ENCODE assay signal across 11 mouse cellular contexts in genomic region chr2:127338416-127338815, GRCm38 (mm10). TPM values are rescaled to one million over a fixed set of nuclear protein-coding genes. Genes with fewer than 3 reads are reported as not detected.
A peak's percentile ranks its signal among the peaks of the same experiment; 100 is the strongest.
DNase-seq lines count a peak whose midpoint lies in the region; ATAC-seq and TF ChIP-seq lines count a peak whose summit lies in the region.
"Had no signal": no experiment of that assay in that cellular context is flagged by ENCODE, and none has a peak within 500 bp of the region (broad histone marks: within the 10 kb centered on the region; RNA-seq: fewer than 3 reads in every experiment).

Gene Astl, plus strand, starts transcription at chr2:127338639.

- DNase-seq in intestine, embryonic 14.5 days (ENCODE audit: low spot score), result no peak
- DNase-seq in layer of hippocampus, postnatal 14 days (ENCODE audit: low spot score in 2 of 2), result no peak
- no peak for DNase-seq in ovary, postnatal 36 days (ENCODE audit: low spot score)
- DNase-seq in frontal cortex, postnatal 14 days (ENCODE audit: low spot score in 2 of 2), result no peak
- DNase-seq: gastrocnemius, postnatal 36 days; midbrain, embryonic 14.5 days; right cerebral cortex, adult 18-20 months had no signal

- TF ChIP-seq CTCF in C2C12 (IDR thresholded peaks at IDR 0.05; ENCODE audit: control insufficient read depth, insufficient read depth, insufficient read length), result no peak
- TF ChIP-seq CTCF in bone marrow, adult 2 months (IDR thresholded peaks at IDR 0.05; ENCODE audit: control insufficient read depth, insufficient read depth, low read length), result no peak

- H3K79me2 ChIP-seq in C2C12 (ENCODE audit: control insufficient read depth, insufficient read depth), result peaks cover 23% of the 10 kb centered on the region

- no peak within 1 kb of the TSS for H3K27ac ChIP-seq in intestine, embryonic 14.5 days (ENCODE audit: low read depth)
- H3K27ac ChIP-seq in intestine, embryonic 16.5 days (ENCODE audit: low read length), result no peak within 1 kb of the TSS
- peak within 1 kb of the TSS; percentile 97 for H3K27ac ChIP-seq in bone marrow, adult 2 months (ENCODE audit: control insufficient read depth, insufficient read depth, low read depth, low read length, poor library complexity)
- H3K27ac ChIP-seq in liver, embryonic 12.5 days, result no peak within 1 kb of the TSS

- 86% methylated on average over 4 of the region's 4 CpGs for WGBS in intestine, embryonic 14.5 days
- 78% methylated on average over 4 of the region's 4 CpGs for WGBS in intestine, embryonic 16.5 days
- WGBS in bone marrow, adult 2 months, result 23% methylated on average over 4 of the region's 4 CpGs
- 61% methylated on average over 4 of the region's 4 CpGs for WGBS in liver, embryonic 12.5 days (ENCODE audit: insufficient replicate concordance)

- ATAC-seq in intestine, embryonic 14.5 days (replicated peaks; ENCODE audit: low FRiP score, low TSS enrichment, low read depth), result no peak
- ATAC-seq in intestine, embryonic 16.5 days, result no peak
- no peak for ATAC-seq in liver, embryonic 12.5 days

- H3K9me3 ChIP-seq in intestine, embryonic 14.5 days (ENCODE audit: control insufficient read depth, low read length), result no peaks in the 10 kb centered on the region
- H3K9me3 ChIP-seq in intestine, embryonic 16.5 days (ENCODE audit: control insufficient read depth, low read length), result no peaks in the 10 kb centered on the region
- no peaks in the 10 kb centered on the region for H3K9me3 ChIP-seq in liver, embryonic 12.5 days (replicated peaks)

- no peaks in the 10 kb centered on the region for H3K36me3 ChIP-seq in intestine, embryonic 14.5 days (ENCODE audit: control insufficient read depth, insufficient read depth, low read length)
- H3K36me3 ChIP-seq in intestine, embryonic 16.5 days (ENCODE audit: control insufficient read depth, insufficient read depth, low read length), result no peaks in the 10 kb centered on the region
- peaks cover 16% of the 10 kb centered on the region for H3K36me3 ChIP-seq in C2C12 (ENCODE audit: control insufficient read depth, insufficient read depth)
- H3K36me3 ChIP-seq in liver, embryonic 12.5 days, result no peaks in the 10 kb centered on the region

- no peak for TF ChIP-seq POLR2A in bone marrow, adult 2 months (IDR thresholded peaks at IDR 0.05; ENCODE audit: borderline replicate concordance, control insufficient read depth, low read depth, low read length)

- H3K4me3 ChIP-seq in intestine, embryonic 14.5 days (ENCODE audit: low read depth, low read length), result 0 out of 2 replicates have a peak within 1 kb of the TSS, but pooled peaks have one; percentile 43
- no peak within 1 kb of the TSS; the same call in 1 of the 2 replicates for H3K4me3 ChIP-seq in intestine, embryonic 16.5 days (ENCODE audit: low read length)
- peak within 1 kb of the TSS; percentile 72 for H3K4me3 ChIP-seq in C2C12 (ENCODE audit: insufficient read depth, poor library complexity, severe bottlenecking)
- peak within 1 kb of the TSS; percentile 78 for H3K4me3 ChIP-seq in bone marrow, adult 2 months (replicated peaks; ENCODE audit: control insufficient read depth, low read depth, low read length)
- peak within 1 kb of the TSS; percentile 63 for H3K4me3 ChIP-seq in liver, embryonic 12.5 days

- 0 out of 2 replicates have a peak, but pooled peaks cover 6% of the 10 kb centered on the region for H3K4me1 ChIP-seq in intestine, embryonic 14.5 days (replicated peaks; ENCODE audit: control insufficient read depth, insufficient read depth, low read length)
- H3K4me1 ChIP-seq in intestine, embryonic 16.5 days (ENCODE audit: control insufficient read depth, insufficient read depth, low read length), result peaks cover 7% of the 10 kb centered on the region; the same call in 1 of the 2 replicates
- peaks cover 1% of the 10 kb centered on the region; the same call in 1 of the 2 replicates for H3K4me1 ChIP-seq in bone marrow, adult 2 months (ENCODE audit: control insufficient read depth, insufficient read depth, low read length)
- peaks cover 55% of the 10 kb centered on the region for H3K4me1 ChIP-seq in liver, embryonic 12.5 days

- H3ac ChIP-seq in C2C12 (ENCODE audit: control insufficient read depth, insufficient read length, low read depth), result peak within 1 kb of the TSS; percentile 51

- no peak within 1 kb of the TSS for H3K9ac ChIP-seq in intestine, embryonic 14.5 days (ENCODE audit: low read length)
- H3K9ac ChIP-seq in intestine, embryonic 16.5 days (ENCODE audit: low read depth, low read length), result no peak within 1 kb of the TSS
- H3K9ac ChIP-seq in liver, embryonic 12.5 days, result no peak within 1 kb of the TSS

- H3K79me3 ChIP-seq in C2C12 (ENCODE audit: low read depth), result peaks cover 10% of the 10 kb centered on the region

- H3K4me2 ChIP-seq in intestine, embryonic 14.5 days (ENCODE audit: low read length), result 0 out of 2 replicates have a peak within 1 kb of the TSS, but pooled peaks have one; percentile 65
- no peak within 1 kb of the TSS for H3K4me2 ChIP-seq in intestine, embryonic 16.5 days (ENCODE audit: low read depth, low read length)
- H3K4me2 ChIP-seq in liver, embryonic 12.5 days, result peak within 1 kb of the TSS; percentile 89

- peaks cover 37% of the 10 kb centered on the region for H3K27me3 ChIP-seq in intestine, embryonic 14.5 days (replicated peaks; ENCODE audit: control insufficient read depth, insufficient read depth, low read length)
- peaks cover 19% of the 10 kb centered on the region for H3K27me3 ChIP-seq in intestine, embryonic 16.5 days (replicated peaks; ENCODE audit: control insufficient read depth, insufficient read depth, low read length)
- peaks cover 3% of the 10 kb centered on the region for H3K27me3 ChIP-seq in C2C12 (ENCODE audit: control insufficient read depth, insufficient read depth, insufficient read length)
- peaks cover 52% of the 10 kb centered on the region for H3K27me3 ChIP-seq in liver, embryonic 12.5 days (replicated peaks)

TF ChIP-seq in C2C12, 6 proteins besides CTCF, POLR2A, EP300 and RAD21:
- TF ChIP-seq CEBPB (IDR thresholded peaks at IDR 0.05; ENCODE audit: low read depth) (no peak), MAX (IDR thresholded peaks at IDR 0.05) (no peak), USF1 (IDR thresholded peaks at IDR 0.05; ENCODE audit: low read depth) (no peak), MYOG (IDR thresholded peaks at IDR 0.05; ENCODE audit: control insufficient read depth, extremely low read depth, insufficient read length) (no peak), FOSL1 (IDR thresholded peaks at IDR 0.05; ENCODE audit: insufficient read depth, low read length, poor library complexity, severe bottlenecking) (no peak), MYOD1 (IDR thresholded peaks at IDR 0.05; ENCODE audit: control insufficient read depth, insufficient read length, low read depth) (no peak)

RNA-seq across cellular contexts. Expression of gene Astl, which starts in this region (rescaled TPM):
- polyA plus RNA-seq in intestine, embryonic 14.5 days (2014; fragmentation: Nextera tagmentation; extraction: Ambion mirVana), result not detected in 2 replicates
- polyA plus RNA-seq in intestine, embryonic 16.5 days (2015; fragmentation: Nextera tagmentation; extraction: Ambion mirVana), result not detected in 2 replicates
- not detected for polyA plus RNA-seq in C2C12 (2012; fragmentation: generic; extraction: Trizol)
- polyA plus RNA-seq in bone marrow, adult 2 months (2011; ENCODE audit: insufficient read depth, insufficient read length, low replicate concordance, missing spikeins), result not detected in 2 replicates
- not detected in 2 replicates for polyA plus RNA-seq in liver, embryonic 12.5 days (2016; fragmentation: Nextera tagmentation; extraction: Ambion mirVana)
- total RNA-seq in layer of hippocampus, postnatal 14 days (2021), result not detected
- total RNA-seq: gastrocnemius, postnatal 36 days had no signal
- polyA plus RNA-seq: midbrain, embryonic 14.5 days had no signal
